Mouse (Mus musculus): Measurements from ENCODE around the gene Inpp5e. TPM values are rescaled to one million over a fixed set of nuclear protein-coding genes. Genes with fewer than 3 reads are reported as not detected.

Gene Inpp5e
- polyA plus RNA-seq, 2 experiments: 4.1 to 6.9 TPM

DNA sequence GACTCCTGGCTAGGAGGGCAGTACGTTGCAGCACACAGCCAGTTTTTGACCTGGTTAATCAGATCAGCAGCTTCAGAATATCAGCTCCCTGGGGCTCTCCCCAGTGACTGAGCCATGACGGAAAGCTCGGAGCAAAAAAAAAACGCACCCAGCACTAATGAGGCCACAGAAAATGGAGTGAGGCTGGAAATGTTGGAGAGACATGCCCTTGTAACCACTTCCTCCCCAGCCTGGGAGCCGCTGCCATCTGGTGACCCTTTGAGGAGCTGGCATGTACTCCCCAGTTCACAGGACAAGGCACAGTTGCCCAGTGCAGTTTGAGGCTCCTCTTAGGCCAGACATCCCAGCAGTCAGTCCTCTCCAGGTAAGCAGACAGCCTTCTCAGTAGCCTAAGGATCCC is 1.1 kb upstream of the Inpp5e start:
- TF ChIP-seq CTCF (IDR thresholded peaks at IDR 0.05; ENCODE audit: low read depth) (peak; percentile 24; the same call in 1 of the 2 replicates), EP300 (IDR thresholded peaks at IDR 0.05; ENCODE audit: low read depth) (no peak)
- ATAC-seq (ENCODE audit: insufficient read depth) (no peak), DNase-seq (ENCODE audit: low read depth in 3 of 3, low spot score in 3 of 3) (no peak)
- 58% methylated on average over 5 of the region's 5 CpGs for WGBS (ENCODE audit: insufficient replicate concordance)
- Histone ChIP-seq H3K4me1 (replicated peaks; ENCODE audit: control insufficient read depth in 2 of 2, insufficient read depth in 2 of 2, low read length in 1 of 2) (peaks cover 11 to 15% of the 10 kb centered on the region in 2 experiments), H3K27me3 (ENCODE audit: control insufficient read depth, insufficient read depth, low read length) (no peaks in the 10 kb centered on the region), H3K27ac (no peak overlapping the region), H3K9me3 (ENCODE audit: control insufficient read depth, low read length) (no peaks in the 10 kb centered on the region), H3K36me3 (replicated peaks; ENCODE audit: control insufficient read depth, insufficient read depth, low read depth) (peaks cover 4% of the 10 kb centered on the region; the same call in 1 of the 2 replicates), H3K9ac (replicated peaks) (no peak overlapping the region), H3K4me2 (ENCODE audit: low read depth) (no peak overlapping the region), H3K4me3 (ENCODE audit: insufficient read depth in 1 of 2, low read depth in 2 of 2, low read length in 2 of 2) (no peak overlapping the region)

DNA sequence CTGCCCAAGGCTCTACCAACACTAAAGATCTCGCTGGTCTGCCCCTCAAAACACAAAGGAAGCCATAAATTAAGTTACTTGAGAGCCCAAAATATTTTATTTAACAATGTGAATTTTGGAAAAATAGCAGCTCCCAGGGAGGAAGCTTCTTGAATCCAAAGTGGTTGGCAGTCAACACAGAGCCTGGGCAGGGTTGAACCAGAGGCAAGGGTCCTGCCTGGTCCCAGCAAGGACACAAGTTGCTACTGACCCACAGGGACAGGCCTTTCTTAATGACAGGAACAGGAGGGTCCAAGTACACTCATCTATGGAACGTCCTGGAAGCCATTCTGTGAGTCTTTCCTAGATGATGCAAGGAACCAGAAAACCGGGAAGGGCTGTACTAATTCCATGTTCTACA is 359 bp upstream of the Inpp5e start:
- TF ChIP-seq EP300 (IDR thresholded peaks at IDR 0.05; ENCODE audit: low read depth) (no peak), CTCF (IDR thresholded peaks at IDR 0.05; ENCODE audit: low read depth) (no peak)
- 58% methylated on average over 3 of the region's 3 CpGs for WGBS (ENCODE audit: insufficient replicate concordance)
- DNase-seq (ENCODE audit: low read depth in 3 of 3, low spot score in 3 of 3) (no peak), ATAC-seq (ENCODE audit: insufficient read depth) (peak; percentile 8; the same call in 1 of the 2 replicates)
- Histone ChIP-seq H3K36me3 (replicated peaks; ENCODE audit: control insufficient read depth, insufficient read depth, low read depth) (peaks cover 4% of the 10 kb centered on the region; the same call in 1 of the 2 replicates), H3K4me2 (ENCODE audit: low read depth) (peak overlapping the region; percentile 90), H3K27me3 (ENCODE audit: control insufficient read depth, insufficient read depth, low read length) (no peaks in the 10 kb centered on the region), H3K9ac (replicated peaks) (peak overlapping the region; percentile 53; the same call in 1 of the 2 replicates), H3K4me1 (replicated peaks; ENCODE audit: control insufficient read depth in 2 of 2, insufficient read depth in 2 of 2, low read length in 1 of 2) (peaks cover 11 to 15% of the 10 kb centered on the region in 2 experiments), H3K4me3 (ENCODE audit: insufficient read depth in 1 of 2, low read depth in 2 of 2, low read length in 2 of 2) (peak overlapping the region in 1 of 2 experiments; percentile 91; a peak in 2 of 4 replicates), H3K27ac (no peak overlapping the region), H3K9me3 (ENCODE audit: control insufficient read depth, low read length) (no peaks in the 10 kb centered on the region)

DNA sequence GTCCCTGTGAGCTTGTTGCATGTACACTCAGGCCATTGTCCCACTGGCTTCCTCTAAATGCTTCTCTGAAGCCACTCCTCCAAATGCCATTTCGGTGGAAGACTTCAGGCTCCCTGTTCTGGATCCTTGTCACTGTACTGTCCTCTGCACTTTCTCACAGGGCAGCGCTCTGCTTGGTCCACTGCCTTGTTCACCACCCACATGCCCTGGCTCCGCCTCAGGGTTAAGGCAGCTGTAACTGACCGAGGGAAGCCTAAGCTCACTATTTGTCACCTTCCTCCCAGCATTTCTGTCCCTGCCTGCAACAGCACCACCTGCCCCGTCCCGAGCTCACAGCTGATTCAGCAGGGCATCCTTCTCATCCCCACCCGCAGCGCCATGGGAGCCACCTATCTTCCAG is 5.7 kb downstream of the Inpp5e start:
- H3K9me3 ChIP-seq (ENCODE audit: control insufficient read depth, low read length): no peaks in the 10 kb centered on the region
- no peak overlapping the region for H3K9ac ChIP-seq (replicated peaks)
- H3K4me1 ChIP-seq (replicated peaks; ENCODE audit: control insufficient read depth in 2 of 2, insufficient read depth in 2 of 2, low read length in 1 of 2): peaks cover 7 to 19% of the 10 kb centered on the region in 2 experiments; a peak in 3 of 4 replicates
- ATAC-seq (ENCODE audit: insufficient read depth): no peak
- H3K27ac ChIP-seq: no peak overlapping the region
- H3K4me2 ChIP-seq (ENCODE audit: low read depth): no peak overlapping the region
- H3K27me3 ChIP-seq (ENCODE audit: control insufficient read depth, insufficient read depth, low read length): no peaks in the 10 kb centered on the region
- peaks cover 20% of the 10 kb centered on the region for H3K36me3 ChIP-seq (replicated peaks; ENCODE audit: control insufficient read depth, insufficient read depth, low read depth)
- H3K4me3 ChIP-seq (ENCODE audit: insufficient read depth in 1 of 2, low read depth in 2 of 2, low read length in 2 of 2): no peak overlapping the region
- TF ChIP-seq EP300 (IDR thresholded peaks at IDR 0.05; ENCODE audit: low read depth) (no peak), CTCF (IDR thresholded peaks at IDR 0.05; ENCODE audit: low read depth) (no peak)
- DNase-seq (ENCODE audit: low read depth in 3 of 3, low spot score in 3 of 3): no peak
- 74% methylated on average over 8 of the region's 8 CpGs for WGBS (ENCODE audit: insufficient replicate concordance)

DNA sequence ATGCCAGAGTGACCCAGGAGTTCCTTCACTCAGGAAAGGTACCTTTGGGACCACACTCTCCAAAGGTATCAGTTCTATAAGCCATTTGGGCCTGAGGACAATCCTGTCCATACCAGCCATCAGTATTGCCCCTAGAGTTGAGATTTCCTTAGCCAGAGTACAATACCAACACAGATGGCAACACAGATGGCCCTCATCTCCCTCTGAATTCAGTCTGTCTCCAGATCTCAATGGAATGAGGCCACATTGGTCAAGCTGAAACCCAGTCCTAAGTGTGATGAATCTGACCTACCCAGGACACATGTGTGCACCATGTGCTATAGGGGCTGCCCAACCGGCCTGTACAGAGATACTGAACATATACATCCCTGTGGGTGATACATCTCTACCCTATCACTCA is 6.7 kb downstream of the Inpp5e start:
- TF ChIP-seq CTCF (IDR thresholded peaks at IDR 0.05; ENCODE audit: low read depth): no peak
- no peak for TF ChIP-seq EP300 (IDR thresholded peaks at IDR 0.05; ENCODE audit: low read depth)
- peaks cover 2 to 14% of the 10 kb centered on the region in 2 experiments; a peak in 2 of 4 replicates for H3K4me1 ChIP-seq (replicated peaks; ENCODE audit: control insufficient read depth in 2 of 2, insufficient read depth in 2 of 2, low read length in 1 of 2)

DNA sequence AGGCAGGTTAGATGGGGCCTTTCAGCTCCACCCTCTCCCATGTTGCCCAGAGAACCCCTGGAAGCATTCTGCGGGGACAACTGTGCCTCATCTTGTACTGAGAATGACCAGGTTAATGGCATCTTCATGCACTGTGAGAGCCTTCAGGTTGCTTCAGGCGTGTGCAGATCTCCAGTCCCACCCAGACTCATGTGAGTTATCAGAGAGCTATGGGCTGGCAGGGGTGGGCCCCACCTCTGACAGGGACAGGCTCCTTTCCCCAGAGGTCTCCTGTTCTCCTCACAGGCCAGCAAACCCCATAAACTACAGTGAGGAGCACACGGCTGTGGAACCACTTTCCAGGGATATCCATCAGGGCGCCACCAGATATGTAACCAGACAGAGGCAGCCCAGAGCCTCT is 8.0 kb downstream of the Inpp5e start:
- no peaks in the 10 kb centered on the region for H3K9me3 ChIP-seq (ENCODE audit: control insufficient read depth, low read length)
- no peak for TF ChIP-seq CTCF (IDR thresholded peaks at IDR 0.05; ENCODE audit: low read depth)
- H3K36me3 ChIP-seq (replicated peaks; ENCODE audit: control insufficient read depth, insufficient read depth, low read depth): peaks cover 32% of the 10 kb centered on the region
- H3K27ac ChIP-seq: no peak overlapping the region
- DNase-seq (ENCODE audit: low read depth in 3 of 3, low spot score in 3 of 3): no peak
- no peak overlapping the region for H3K4me3 ChIP-seq (ENCODE audit: insufficient read depth in 1 of 2, low read depth in 2 of 2, low read length in 2 of 2)
- 65% methylated on average over 4 of the region's 4 CpGs for WGBS (ENCODE audit: insufficient replicate concordance)
- no peak overlapping the region for H3K9ac ChIP-seq (replicated peaks)
- peaks cover 2 to 10% of the 10 kb centered on the region in 2 experiments; a peak in 2 of 4 replicates for H3K4me1 ChIP-seq (replicated peaks; ENCODE audit: control insufficient read depth in 2 of 2, insufficient read depth in 2 of 2, low read length in 1 of 2)
- no peaks in the 10 kb centered on the region for H3K27me3 ChIP-seq (ENCODE audit: control insufficient read depth, insufficient read depth, low read length)
- no peak overlapping the region for H3K4me2 ChIP-seq (ENCODE audit: low read depth)
- ATAC-seq (ENCODE audit: insufficient read depth): peak; percentile 55

More for the DNA sequence above, 6.7 kb downstream of the Inpp5e start:
- DNase-seq (ENCODE audit: low read depth in 3 of 3, low spot score in 3 of 3): no peak
- Histone ChIP-seq H3K9me3 (ENCODE audit: control insufficient read depth, low read length) (no peaks in the 10 kb centered on the region), H3K27ac (no peak overlapping the region), H3K4me3 (ENCODE audit: insufficient read depth in 1 of 2, low read depth in 2 of 2, low read length in 2 of 2) (no peak overlapping the region), H3K4me2 (ENCODE audit: low read depth) (no peak overlapping the region), H3K36me3 (replicated peaks; ENCODE audit: control insufficient read depth, insufficient read depth, low read depth) (peaks cover 21% of the 10 kb centered on the region), H3K27me3 (ENCODE audit: control insufficient read depth, insufficient read depth, low read length) (no peaks in the 10 kb centered on the region), H3K9ac (replicated peaks) (no peak overlapping the region)
- ATAC-seq (ENCODE audit: insufficient read depth): no peak
- WGBS (ENCODE audit: insufficient replicate concordance): 81% methylated on average over 1 of the region's 1 CpGs

Data from liver, embryonic 14.5 days (tissue).